10 mouse cellular contexts compared by ENCODE assay signal in genomic region chrX:159606936-159607335, GRCm38 (mm10). TPM values are rescaled to one million over a fixed set of nuclear protein-coding genes. Genes with fewer than 3 reads are reported as not detected.
A peak's percentile ranks its signal among the peaks of the same experiment; 100 is the strongest.
DNase-seq lines count a peak whose midpoint lies in the region; ATAC-seq lines count a peak whose summit lies in the region.
"Had no signal": no experiment of that assay in that cellular context is flagged by ENCODE, and none has a peak within 500 bp of the region (broad histone marks: within the 10 kb centered on the region; RNA-seq: fewer than 3 reads in every experiment).

No protein-coding gene starts in this region.

- no peak overlapping the region for H3K9ac ChIP-seq in embryonic facial prominence, embryonic 11.5 days (replicated peaks; ENCODE audit: low read length)
- no peak overlapping the region for H3K9ac ChIP-seq in liver, embryonic 13.5 days
- H3K9ac ChIP-seq: liver, embryonic 15.5 days had no signal

- H3K4me1 ChIP-seq in embryonic facial prominence, embryonic 11.5 days (ENCODE audit: control insufficient read depth, insufficient read depth, low read length): no peaks in the 10 kb centered on the region
- H3K4me1 ChIP-seq in embryonic facial prominence, embryonic 10.5 days: no peaks in the 10 kb centered on the region
- no peaks in the 10 kb centered on the region for H3K4me1 ChIP-seq in liver, embryonic 13.5 days (replicated peaks)
- H3K4me1 ChIP-seq: liver, embryonic 15.5 days had no signal

- 45% methylated on average over 6 of the region's 6 CpGs for WGBS in embryonic facial prominence, embryonic 11.5 days
- 45% methylated on average over 6 of the region's 6 CpGs for WGBS in embryonic facial prominence, embryonic 10.5 days
- WGBS in liver, embryonic 13.5 days (ENCODE audit: insufficient replicate concordance): 41% methylated on average over 6 of the region's 6 CpGs

- no peaks in the 10 kb centered on the region for H3K36me3 ChIP-seq in embryonic facial prominence, embryonic 11.5 days (replicated peaks; ENCODE audit: control insufficient read depth, insufficient read depth, low read depth, low read length)
- no peaks in the 10 kb centered on the region for H3K36me3 ChIP-seq in embryonic facial prominence, embryonic 10.5 days (replicated peaks)
- H3K36me3 ChIP-seq in liver, embryonic 13.5 days: no peaks in the 10 kb centered on the region
- H3K36me3 ChIP-seq: G1E; liver, embryonic 15.5 days had no signal

- no peak for ATAC-seq in embryonic facial prominence, embryonic 11.5 days (replicated peaks; ENCODE audit: insufficient number of reproducible peaks, low FRiP score, low TSS enrichment, low read depth)
- ATAC-seq in liver, embryonic 13.5 days (ENCODE audit: low read depth): no peak

- peak; percentile 39 for DNase-seq in embryonic facial prominence, embryonic 11.5 days (ENCODE audit: low spot score)
- no peak for DNase-seq in embryonic facial prominence, embryonic 10.5 days (ENCODE audit: low spot score)
- DNase-seq in liver, embryonic 13.5 days: peak; percentile 15
- no peak for DNase-seq in liver
- DNase-seq in T-cell, adult 2 months (ENCODE audit: low spot score): peak; percentile 37
- DNase-seq in kidney, postnatal 4 days: peak; percentile 8
- DNase-seq in spleen, adult 18-20 months: no peak
- no peak for DNase-seq in right cerebral cortex, postnatal 25 days

- H3K9me3 ChIP-seq in embryonic facial prominence, embryonic 11.5 days (replicated peaks; ENCODE audit: control insufficient read depth, low read length): no peaks in the 10 kb centered on the region
- H3K9me3 ChIP-seq in embryonic facial prominence, embryonic 10.5 days: no peaks in the 10 kb centered on the region
- no peaks in the 10 kb centered on the region for H3K9me3 ChIP-seq in liver, embryonic 13.5 days (replicated peaks)
- H3K9me3 ChIP-seq: G1E; liver, embryonic 15.5 days had no signal

- H3K27ac ChIP-seq in embryonic facial prominence, embryonic 11.5 days (replicated peaks; ENCODE audit: low read depth, low read length): no peak overlapping the region
- no peak overlapping the region for H3K27ac ChIP-seq in embryonic facial prominence, embryonic 10.5 days (replicated peaks)
- no peak overlapping the region for H3K27ac ChIP-seq in liver, embryonic 13.5 days
- H3K27ac ChIP-seq: liver, embryonic 15.5 days had no signal

- H3K4me2 ChIP-seq in embryonic facial prominence, embryonic 11.5 days (ENCODE audit: low read depth, low read length): no peak overlapping the region
- H3K4me2 ChIP-seq in liver, embryonic 13.5 days: no peak overlapping the region
- H3K4me2 ChIP-seq: liver, embryonic 15.5 days had no signal

- no peaks in the 10 kb centered on the region for H3K27me3 ChIP-seq in embryonic facial prominence, embryonic 11.5 days (ENCODE audit: control insufficient read depth, insufficient read depth, low read length)
- H3K27me3 ChIP-seq in embryonic facial prominence, embryonic 10.5 days (replicated peaks; ENCODE audit: low read depth, poor library complexity, severe bottlenecking): peaks cover 28% of the 10 kb centered on the region
- H3K27me3 ChIP-seq in liver, embryonic 13.5 days: no peaks in the 10 kb centered on the region
- H3K27me3 ChIP-seq: liver, embryonic 15.5 days had no signal

- H3K4me3 ChIP-seq in embryonic facial prominence, embryonic 11.5 days (ENCODE audit: low read depth, low read length): no peak overlapping the region
- H3K4me3 ChIP-seq in embryonic facial prominence, embryonic 10.5 days: no peak overlapping the region
- H3K4me3 ChIP-seq in liver, embryonic 13.5 days (replicated peaks): no peak overlapping the region
- H3K4me3 ChIP-seq: liver, embryonic 15.5 days had no signal

RNA-seq across cellular contexts. Expression of gene Sh3kbp1, which starts 20.1 kb away (rescaled TPM):
- polyA plus RNA-seq in embryonic facial prominence, embryonic 11.5 days (2014; fragmentation: Nextera tagmentation; extraction: Ambion mirVana): 35.1 and 36.0 TPM in 2 replicates
- polyA plus RNA-seq in embryonic facial prominence, embryonic 10.5 days (2016; fragmentation: Nextera tagmentation; extraction: Ambion mirVana): 23.2 and 24.5 TPM in 2 replicates
- polyA plus RNA-seq in liver, embryonic 13.5 days (2015; fragmentation: Nextera tagmentation; extraction: Ambion mirVana): 10.7 and 14.3 TPM in 2 replicates

Comparison
In these comparisons a context has a peak if more than half of its experiments do, and no peak if none do; other contexts are left out.
1. DNase-seq: peak in embryonic facial prominence, embryonic 11.5 days (single experiment), liver, embryonic 13.5 days (single experiment), T-cell, adult 2 months (single experiment) and kidney, postnatal 4 days (2 of 2); none in embryonic facial prominence, embryonic 10.5 days (single experiment), liver (single experiment), spleen, adult 18-20 months (0 of 2) and right cerebral cortex, postnatal 25 days (single experiment).